Mouse (Mus musculus) erythroblast, adult 5-6 weeks (primary cell): ENCODE measurements around the gene Cpa4. TPM values are rescaled to one million over a fixed set of nuclear protein-coding genes. Genes with fewer than 3 reads are reported as not detected.

ENCODE experiments used
- ATAC-seq: replicated peaks from 2 replicates; pipeline ENCODE4 v1.8.0; 2016; ENCODE audit warnings: moderate number of reproducible peaks, mild to moderate bottlenecking, moderate TSS enrichment, inconsistent platforms; ENCODE audit not compliant: poor library complexity, low FRiP score, severe bottlenecking
- total RNA-seq, 2 experiments: library from RNA; stranded (forward) in 1 of 2; stranded (reverse) in 1 of 2; fragments of 150-400 nt in 1 of 2; fragments of 200-764, 138-1000 nt in 1 of 2; gene quantifications; 2 replicates each; pipeline versions ENCODE4 v1.2.3 to v1.2.4; 2015 to 2017; ENCODE audit warnings: low replicate concordance in 2 of 2

The Cpa4 gene
- total RNA-seq (2015; ENCODE audit: low replicate concordance) (not detected in 2 replicates), total RNA-seq (2017; ENCODE audit: low replicate concordance) (not detected in 2 replicates)

DNA sequence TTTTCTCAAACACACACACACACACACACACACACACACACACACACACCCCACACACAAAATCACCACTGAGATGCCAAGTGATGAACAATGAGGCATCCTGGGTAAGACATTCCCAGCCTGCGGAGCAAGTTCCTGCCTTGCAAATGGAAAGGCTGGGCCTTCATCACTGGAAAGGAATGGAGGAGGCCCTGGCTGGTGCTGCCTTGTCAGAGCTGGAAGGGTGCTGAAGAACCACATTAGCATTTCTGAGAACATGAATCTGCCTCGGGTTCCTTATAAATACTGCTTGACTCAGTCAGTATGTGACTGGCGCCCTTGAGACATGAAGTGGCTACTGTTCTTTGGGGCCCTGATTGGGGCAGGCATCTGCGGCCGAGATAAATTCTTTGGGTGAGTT is at the start of gene Cpa4:
Gene Cpa4, plus strand, starts transcription at position 301 of the 400 bp plus-strand sequence.
- ATAC-seq = no peak

DNA sequence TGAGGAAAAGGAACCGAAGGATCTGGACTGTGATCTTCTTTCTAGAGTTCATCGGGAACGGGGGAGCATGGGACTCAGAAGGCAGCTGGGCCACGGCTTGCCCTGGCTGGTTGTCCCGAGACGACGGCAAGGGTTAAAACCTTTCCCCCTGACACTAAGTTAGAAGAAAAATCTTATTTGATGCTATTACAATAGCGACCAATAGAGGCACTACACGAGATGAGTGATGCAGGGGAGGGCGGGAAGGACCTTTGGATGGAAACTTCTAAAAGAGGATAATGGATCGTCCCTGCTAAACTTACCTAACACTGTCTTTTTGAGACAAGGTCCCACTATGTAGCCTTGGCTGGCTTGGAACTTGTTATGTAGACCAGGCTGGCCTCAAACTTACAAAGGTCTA is 47.8 kb upstream of the Cpa4 start:
- no peak for ATAC-seq

DNA sequence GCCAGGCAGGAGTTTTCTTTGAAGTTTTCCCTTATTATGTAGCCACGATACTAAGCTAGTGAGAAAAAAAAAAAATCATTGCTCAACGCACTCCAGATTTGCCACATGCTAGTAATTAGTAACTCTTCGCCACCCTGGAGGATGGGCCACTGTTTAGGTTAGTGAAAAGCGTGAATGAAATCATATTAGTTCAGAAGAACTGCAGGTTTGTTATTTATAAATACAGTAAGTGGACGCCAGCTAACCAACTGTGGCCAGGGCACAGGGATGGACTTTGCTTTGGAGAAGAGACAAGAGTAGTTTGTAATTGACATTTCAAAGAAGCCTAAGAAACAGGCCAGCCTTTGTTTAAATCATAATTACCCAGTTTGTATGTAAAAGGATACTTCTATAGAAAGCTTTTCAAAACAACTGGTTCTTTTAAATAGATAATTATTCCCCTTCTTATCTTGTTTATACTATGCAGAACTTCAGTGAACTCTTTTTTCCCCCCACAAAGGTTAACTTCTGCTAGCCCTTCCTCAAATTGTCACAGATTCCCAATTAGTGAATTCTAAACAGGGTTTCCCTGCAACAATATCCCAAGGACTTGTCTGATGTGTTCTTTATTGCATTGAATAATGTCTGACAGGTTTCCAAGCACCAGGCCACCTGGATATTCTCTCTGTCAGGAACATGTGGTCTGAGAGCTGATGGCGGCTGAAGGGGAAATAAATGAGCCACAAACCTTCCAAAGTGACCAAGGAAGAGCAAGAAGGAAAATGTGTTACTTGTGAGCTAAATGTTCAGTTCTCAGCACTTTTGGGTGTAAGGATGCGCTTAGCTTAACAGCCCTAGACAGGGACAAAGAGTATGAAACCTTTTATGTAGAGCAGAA is 42.5 kb upstream of the Cpa4 start:
- ATAC-seq = no peak

DNA sequence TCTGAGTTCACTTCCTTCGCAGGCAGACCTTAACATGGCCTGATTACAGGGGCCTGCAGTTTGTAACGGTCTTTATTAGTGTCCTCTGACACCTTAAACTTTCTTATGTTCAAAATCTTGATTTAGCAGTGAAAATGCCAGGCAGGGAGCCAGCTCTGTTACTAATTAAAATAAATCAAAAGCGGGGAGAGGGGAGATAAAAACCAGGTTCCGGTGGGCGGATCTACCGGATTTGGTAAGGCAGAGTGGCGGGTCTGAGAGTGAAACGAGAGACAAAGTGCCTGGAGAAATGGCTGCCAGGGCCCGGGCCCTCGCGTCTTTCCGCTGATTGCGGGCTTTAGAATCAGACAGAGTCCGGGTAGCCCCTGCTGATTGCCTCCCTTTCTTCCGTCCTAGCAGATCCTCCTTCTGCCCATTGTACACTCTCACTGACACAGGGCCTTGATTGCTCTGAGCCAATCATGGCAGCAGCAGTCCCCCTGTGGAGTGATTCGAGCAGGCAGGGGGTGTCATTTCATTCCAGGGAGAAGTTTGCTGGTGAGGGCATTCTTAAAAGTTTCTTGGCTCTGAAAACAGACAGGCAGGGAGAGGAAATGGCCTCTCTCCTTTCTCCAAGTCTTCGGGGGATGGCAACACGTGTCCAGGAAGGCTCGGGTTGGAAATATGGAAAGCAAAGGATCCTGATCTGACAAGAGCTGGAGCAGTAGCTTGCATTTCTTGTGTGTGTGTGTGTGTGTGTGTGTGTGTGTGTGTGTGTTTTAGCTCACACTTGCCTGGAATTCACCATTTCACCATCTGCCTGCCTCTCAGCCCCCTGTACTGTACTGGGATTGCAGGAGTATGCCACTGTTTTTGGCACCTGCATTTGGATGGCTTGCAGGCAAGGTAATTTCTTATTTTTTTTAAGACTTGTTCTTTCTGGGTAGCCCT is 41.3 kb upstream of the Cpa4 start:
- no peak for ATAC-seq

DNA sequence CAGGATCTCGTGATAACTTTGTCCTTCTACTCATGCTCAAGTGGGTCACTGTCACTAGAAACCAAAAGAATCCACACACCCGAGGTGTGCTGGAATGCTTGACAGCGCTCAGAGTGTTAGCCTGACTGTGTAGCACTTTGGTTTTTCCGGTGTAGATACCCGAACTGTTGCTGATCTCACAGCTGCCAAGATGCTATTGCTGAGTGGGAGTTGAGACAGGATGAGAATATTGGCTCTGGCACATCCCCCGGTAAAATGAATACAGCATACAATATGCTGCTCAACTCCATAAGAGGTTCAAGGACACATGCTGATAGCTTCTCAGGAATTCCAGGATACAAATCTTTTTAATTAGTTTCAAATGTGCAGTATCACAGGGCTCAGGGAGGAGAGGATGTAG is 39.4 kb upstream of the Cpa4 start:
- ATAC-seq = no peak

DNA sequence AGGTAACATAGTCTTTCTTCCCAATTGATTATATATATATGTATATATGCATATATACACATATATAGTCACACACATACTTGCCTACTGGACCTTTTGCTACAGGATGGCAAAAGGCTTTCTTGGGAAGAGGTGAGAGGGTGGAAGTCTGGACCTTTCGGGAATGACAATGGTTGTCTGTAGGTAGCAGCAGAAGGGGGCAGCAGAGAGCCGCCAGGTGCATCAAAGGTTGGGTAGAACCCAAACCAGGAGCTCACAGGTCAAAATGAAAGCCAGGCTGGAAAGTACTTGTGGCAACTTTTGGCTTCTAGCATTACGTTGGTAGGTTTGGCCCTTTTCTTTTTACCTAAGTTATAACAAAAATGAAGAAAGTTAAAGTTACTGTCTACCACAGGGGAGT is 32.8 kb upstream of the Cpa4 start:
- ATAC-seq = no peak

DNA sequence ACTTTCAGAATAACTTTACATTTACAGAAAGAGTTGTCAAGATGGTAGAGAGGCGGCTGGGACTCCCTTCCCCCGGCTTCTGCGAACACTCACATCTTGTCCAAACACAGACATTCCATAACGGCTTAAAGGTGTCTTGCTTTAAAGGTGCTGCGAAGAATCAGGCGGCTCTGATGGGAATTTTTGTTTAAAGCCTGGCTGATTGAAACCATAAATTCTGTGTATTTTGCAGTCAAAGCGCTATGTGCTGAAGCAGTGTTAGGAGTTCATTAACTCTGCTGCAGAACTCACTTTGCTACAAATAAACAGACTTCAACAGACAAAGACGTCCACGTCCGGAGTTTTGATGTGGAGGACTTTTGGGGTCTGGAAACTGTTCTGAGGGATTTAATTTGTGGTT is 29.9 kb upstream of the Cpa4 start:
- ATAC-seq = no peak

DNA sequence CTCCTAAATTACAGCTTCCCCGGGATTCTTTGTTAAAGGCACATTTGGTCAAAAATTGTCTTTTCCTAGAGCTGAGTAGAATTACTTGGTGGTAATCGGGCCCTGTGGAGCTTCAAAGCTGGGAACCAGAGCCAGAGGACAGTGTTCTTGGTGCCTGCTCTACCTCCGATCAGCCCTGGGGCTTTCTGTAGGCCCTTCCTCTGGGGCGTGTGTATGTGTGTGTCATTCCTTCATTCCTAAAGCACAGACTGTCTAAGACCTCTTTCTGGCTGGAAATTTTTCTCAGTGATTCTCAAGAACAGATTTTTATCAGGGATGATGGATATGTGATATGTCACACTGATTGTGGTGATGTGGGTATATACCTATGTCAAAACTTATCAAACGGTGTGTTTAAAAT is 29.4 kb upstream of the Cpa4 start:
- ATAC-seq = no peak

DNA sequence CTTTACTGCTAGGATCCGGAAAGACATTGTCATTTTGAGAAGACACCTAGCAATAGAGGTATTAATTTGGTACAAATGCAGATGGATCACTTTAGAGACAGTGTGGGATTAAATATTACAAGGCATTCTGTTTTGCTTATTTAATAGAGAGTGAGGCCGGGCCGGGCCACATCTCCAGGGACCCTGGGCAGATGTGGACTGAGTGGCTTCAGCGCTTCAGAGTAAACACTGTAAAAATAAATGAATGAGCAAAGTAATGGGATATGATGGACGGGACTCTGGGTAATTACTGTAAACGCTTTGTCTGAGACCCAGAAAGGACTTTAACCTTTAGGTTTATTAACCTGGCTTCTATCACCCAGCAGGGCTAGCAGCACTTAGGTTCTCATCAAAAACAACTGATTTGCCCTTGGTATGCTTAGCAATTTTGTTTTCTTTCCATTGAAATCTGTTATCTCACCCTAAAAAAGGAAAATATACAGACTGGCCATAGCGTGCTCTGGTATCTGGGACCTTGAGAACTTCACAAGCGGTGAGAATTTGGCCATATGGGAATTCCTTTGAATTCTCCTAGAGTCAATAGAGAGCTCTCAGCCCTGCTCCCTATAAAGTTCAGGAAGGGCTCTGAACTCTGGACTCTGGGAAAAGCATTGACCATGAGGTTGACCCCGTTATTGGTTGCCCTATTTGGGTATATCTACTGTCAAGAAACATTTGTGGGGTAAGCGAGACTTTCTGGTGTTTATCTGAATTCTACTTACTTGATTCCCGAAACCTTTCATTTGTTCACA is 27.0 kb upstream of the Cpa4 start, which contains the start of gene Cpa2:
Gene Cpa2, plus strand, starts transcription at position 574 of the 791 bp plus-strand sequence.
- no peak for ATAC-seq

DNA sequence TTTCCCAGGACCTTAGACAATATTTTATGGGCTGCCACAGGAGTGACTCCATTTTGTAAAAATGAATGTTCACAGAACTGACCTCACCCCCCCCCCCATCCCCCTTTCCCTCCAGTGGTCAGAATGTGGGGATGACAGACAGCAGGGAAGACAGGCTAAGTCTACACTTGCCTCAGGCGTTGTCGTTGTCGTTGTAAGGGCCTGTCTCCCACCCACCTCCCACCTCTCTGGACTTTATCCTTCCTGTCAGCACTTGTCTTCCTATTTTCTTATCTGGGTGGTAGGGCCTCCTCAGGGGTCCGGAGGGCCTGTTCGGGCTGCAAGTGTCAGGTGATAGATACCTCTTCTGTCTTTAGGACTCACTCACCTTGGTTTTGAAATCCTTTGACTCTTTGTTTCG is 25.9 kb upstream of the Cpa4 start:
- ATAC-seq = no peak

DNA sequence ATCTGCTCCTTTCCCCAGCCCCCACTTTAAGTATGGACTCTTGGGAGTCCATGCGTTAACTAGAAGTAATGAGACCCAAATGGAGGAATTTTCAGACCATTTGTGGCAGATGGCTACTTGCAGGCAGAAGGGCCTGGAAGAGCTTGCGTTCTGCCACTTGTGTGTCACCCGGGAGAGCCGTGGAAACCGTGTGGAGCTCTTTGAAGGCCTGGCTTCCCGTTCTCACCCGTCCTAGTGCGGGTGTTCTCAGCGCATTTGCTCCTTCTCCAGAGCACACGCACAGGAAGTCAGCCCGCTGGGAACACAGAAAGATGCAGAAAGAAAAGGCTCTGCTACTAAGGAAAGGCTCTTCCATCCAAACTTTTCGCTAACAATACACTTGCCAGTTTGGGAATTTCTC is 25.1 kb upstream of the Cpa4 start:
- no peak for ATAC-seq

DNA sequence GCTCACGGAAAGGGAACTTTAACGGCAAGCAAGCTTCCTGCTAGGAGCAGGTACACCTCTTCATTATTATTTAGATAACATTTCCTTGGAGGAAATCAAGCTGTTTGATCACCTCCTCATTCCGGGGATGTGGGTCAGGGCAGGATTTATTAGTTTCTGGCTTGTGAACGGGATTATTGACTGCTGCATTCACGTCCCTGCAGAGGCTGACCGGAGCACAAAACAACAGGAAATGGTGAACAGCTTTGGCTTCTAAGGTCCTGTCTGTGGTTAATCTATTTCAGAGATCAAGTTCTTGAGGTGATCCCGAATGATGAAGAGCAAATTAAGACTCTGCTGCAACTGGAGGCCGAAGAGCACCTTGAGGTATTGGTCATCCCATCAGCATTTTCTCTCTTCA is 24.3 kb upstream of the Cpa4 start:
- no peak for ATAC-seq

DNA sequence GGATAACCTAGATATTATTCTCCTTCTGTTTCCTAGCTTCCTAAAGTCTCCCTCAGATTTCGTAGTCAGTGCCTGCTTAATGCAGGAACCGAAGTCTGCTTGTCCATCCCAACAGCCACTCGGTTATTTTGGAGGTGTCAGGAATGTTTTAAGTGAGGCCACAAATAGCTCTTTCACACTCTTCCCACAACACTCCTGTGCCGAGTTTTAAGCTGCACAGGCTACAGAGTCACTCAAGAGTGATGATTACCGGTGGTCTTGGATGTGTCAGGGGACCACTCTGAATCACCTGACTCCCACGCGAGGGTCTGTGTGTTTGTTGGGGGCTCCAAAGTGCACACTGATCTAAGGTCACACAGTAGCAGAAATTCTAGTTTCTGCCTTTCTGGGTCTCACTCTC is 22.5 kb upstream of the Cpa4 start:
- no peak for ATAC-seq

DNA sequence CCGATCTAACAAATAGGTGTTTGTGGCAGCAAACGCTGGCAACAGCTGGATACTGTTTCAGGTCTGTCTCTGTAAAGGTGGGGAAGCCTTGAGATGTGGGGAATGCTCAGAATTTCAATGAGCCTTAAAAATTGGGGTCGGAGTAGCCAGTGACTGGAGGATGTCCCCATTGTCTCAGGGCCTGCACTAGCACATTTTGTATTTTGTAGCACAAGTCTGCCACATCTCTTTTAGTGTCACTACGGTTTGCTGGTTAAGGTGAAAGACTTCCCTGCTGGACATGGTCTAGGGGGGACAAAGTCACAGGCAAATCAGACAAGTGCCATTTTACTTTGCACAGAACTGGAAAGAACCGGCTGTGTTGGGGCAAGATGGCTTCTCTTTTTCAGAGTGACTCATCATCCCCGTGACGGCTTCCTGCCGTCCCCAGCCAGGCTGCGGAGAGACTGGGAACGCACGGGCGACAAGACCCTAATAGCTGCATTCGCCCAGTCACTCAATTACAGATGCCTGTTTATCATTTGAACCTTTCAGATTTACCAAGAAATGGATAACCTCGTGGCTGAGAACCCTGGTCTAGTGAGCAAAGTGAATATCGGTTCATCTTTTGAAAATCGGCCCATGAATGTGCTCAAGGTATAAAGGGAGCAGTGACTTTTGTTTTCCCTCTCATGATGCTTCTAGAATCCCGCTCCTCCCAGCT is 21.4 kb upstream of the Cpa4 start:
- ATAC-seq = no peak

DNA sequence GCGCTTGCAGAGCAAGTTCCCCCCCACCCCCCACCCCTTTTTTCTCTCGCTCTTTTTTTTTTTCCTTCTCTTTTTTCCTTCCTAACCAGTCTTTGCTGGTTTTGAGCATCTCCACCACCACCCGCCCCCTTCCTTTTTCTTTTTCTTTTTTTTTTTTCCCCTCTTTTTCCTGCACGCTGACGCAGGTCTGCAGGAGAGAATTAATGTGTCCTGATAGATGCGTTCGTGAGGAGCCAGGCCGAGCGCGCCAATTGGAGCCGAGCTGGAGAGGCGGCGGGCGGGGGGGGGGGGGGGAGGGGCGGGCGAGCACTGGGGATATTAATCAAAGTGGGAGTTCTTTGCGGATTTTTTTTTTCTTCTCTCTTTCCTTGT is 20.9 kb upstream of the Cpa4 start:
- no peak for ATAC-seq

DNA sequence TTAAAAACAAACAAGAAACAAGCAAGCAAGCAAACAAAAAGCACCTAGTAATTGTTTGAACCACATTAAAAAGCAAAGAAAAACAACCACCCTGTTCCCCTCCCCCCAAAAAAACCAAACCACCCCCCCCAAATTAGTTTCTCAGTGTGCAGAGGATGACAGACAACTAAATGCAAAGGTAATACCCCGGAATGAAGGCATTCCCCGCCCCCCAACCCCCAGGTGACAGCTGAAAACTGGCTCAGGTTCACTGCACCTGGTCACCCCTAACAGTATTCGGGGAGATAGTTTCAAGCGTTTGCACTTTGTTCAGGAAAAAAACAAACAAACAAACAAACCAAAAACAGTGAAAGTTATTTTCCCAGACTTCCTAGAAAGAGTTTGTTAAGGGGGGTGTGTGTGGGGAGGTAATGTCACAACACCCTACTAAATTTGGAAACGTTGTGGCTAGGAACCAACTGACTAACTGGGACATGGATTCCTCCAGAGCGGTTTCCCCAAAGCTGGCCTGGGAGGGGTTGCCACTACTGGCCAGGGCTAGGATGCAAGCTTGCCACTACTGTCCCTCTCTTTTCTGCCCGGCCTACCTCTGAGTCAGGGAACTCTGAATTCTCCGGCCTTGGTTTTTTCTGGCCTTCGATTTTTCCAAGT is 20.4 kb upstream of the Cpa4 start:
- no peak for ATAC-seq

DNA sequence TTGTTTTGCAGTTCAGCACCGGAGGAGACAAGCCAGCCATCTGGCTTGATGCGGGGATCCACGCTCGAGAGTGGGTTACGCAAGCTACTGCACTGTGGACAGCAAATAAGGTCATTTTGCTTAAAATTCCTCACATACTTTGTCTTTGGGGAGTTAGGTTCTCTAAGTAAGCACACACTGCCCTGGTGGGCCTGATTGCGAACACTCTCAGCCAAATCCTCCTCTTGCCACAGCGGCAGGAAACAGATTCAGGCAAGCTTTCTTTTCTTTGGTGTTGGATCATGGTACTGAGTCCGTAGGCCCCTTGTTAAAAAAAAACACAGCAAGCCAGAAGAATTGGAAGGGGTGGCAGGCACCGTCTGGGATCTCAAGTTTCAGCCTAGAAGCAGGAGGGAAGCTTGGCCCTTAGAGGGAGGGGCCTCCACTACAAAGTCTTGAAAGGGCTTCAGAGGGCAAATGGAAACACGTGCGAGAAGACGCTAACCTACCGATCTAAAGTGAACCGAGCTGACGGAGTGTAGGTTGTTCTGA is 18.9 kb upstream of the Cpa4 start:
- ATAC-seq = no peak

DNA sequence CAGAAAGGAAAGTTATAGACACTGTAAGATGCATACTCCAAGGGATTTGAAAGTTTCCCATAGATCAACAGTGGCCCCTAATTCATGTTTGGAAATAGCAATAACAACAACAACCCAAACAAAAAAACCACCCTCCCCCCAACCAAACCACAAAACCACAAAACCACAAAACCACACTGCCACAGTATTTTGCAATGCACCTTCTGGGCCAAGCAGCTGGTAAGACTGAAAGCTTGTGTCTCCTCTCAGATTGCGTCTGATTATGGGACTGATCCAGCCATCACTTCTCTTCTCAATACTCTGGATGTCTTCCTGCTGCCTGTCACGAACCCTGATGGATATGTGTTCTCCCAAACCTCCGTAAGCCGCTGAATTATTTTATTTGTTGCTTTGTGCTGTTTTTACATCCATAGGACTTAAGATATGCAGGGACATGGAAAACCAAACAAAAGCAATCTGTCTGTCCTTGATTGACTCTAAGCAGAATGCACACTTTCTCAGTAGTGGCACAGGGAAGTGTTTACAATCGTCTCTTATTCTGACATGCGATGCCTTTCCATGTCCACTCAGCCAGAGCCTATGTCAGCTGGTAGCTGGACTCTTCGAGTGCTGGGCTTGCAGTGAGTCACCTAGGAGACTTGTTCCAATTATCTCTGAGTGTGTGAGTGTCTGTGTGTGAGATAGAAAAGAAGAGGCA is 17.5 kb upstream of the Cpa4 start:
- ATAC-seq = no peak
